Mouse (Mus musculus) ES-Bruce4 (cell line): ENCODE measurements around the gene Slamf9.

Source experiments
- CTCF ChIP-seq: IDR thresholded peaks from one replicate; pipeline ENCODE4 v1.8.1; 2011; ENCODE audit warnings: low read depth, low read length
- EP300 ChIP-seq: IDR thresholded peaks from 2 replicates; pipeline ENCODE4 v1.6.1; 2011; ENCODE audit warnings: low read depth, low read length; ENCODE audit not compliant: insufficient read depth
- POLR2A ChIP-seq: IDR thresholded peaks from one replicate; pipeline ENCODE4 v1.8.1; 2011; ENCODE audit warnings: low read length; ENCODE audit not compliant: insufficient read depth

DNA sequence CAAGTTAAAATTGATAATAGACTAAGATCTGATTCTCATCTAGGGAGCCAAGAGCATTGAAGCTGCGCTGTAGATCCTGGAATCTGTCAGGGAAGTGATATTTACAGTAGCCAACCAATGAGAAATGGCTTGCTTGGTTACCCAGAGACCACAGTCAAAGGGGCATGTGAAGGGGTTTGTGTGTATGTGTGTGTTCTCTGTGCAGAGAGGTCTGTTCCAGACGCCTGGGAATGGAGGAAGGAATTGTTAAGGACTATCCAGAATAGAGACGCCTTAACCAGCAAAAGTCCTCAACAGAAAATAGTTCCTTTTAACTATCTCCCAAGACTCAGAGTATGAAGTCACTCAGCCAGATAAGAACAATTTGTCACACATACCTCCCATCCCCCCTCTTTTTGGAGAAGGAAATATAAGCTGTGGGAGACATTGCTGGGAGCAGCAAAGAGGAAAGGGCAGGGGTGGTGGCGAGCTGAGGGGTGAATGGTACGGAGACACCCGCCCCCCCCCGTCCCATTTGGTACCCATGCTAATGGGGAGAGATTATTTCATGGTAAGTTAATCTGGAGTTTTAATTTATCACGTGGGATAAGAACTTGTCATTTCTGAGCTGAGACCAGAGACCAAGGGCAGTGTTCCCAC, 5.2 kb upstream of the Slamf9 start:
- TF ChIP-seq CTCF, result no peak
- no peak for TF ChIP-seq POLR2A
- TF ChIP-seq EP300, result no peak
